Mouse (Mus musculus) cortical plate, adult 2 months (tissue): ENCODE results near the gene Usp54.

ENCODE experiments used
- CTCF ChIP-seq: fragments of 200-500 bp; IDR thresholded peaks from 2 replicates; pipeline ENCODE4 v1.5.1; 2011; ENCODE audit warnings: mild to moderate bottlenecking, control low read depth, low read length; ENCODE audit not compliant: insufficient read depth; ENCODE audit errors: extremely low read depth
- POLR2A ChIP-seq: fragments of 200-500 bp; IDR thresholded peaks from 2 replicates; pipeline ENCODE4 v1.6.1; 2011; ENCODE audit warnings: mild to moderate bottlenecking, low read length, control low read depth; ENCODE audit not compliant: insufficient read depth; ENCODE audit errors: extremely low read depth

DNA sequence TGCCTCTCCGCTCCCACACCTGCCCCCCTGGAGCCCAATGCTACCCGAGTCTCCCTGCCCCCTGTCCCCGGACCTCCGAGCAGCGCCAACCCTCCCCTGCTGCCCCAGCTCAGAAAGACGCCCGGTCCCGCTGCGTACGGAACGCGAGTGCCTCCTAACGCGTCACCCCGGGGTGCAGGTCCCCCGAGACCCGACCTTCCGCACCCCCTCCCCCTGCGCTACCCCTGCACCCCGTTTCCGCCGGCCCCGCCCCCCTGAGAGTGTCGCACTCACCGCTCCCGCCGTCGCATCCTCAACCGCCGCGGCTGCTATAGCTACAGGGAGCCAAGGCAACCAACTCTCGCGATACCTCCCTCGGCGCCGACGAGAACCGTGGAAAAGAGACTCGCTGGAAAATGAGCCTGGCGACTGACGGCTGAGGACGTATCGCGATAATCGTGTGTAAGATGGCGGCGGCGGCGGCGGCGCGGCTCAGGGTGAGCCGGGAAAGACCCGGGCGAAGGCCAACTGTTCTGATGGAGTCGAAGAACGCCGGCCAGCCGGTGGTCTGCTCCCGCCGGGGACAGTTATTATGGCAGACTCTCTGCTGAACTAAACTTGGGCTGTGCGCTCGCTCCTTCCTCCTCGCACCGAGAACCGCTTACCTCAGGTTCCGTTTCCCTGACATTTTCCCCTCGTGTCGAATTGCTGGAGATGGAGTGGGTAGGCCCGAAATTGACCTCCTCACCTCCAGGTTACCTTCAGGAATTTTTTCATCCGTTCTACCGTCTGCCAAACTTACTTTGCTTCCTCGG lies at the start of gene Usp54:
- TF ChIP-seq POLR2A (peak; percentile 91), CTCF (no peak)
